Mouse (Mus musculus) neural tube, embryonic 12.5 days (tissue): ENCODE results near the gene Tbxa2r. TPM values are rescaled to one million over a fixed set of nuclear protein-coding genes. Genes with fewer than 3 reads are reported as not detected.

Experiments used
- ATAC-seq: fragments of 200-750 bp; cut with Nextera tagmentation; 2 replicates; pipeline ENCODE4 v1.8.0; 2017; ENCODE audit warnings: low read depth, mild to moderate bottlenecking, moderate TSS enrichment, moderate library complexity; ENCODE audit not compliant: low FRiP score
- H3K27ac ChIP-seq: fragments of 300-500 bp; sonication (generic); 2 replicates; pipeline ENCODE4 v1.5.1; 2016
- H3K27me3 ChIP-seq: fragments of 300-500 bp; sonication (generic); replicated peaks from 2 replicates; pipeline ENCODE4 v1.6.1; 2016; ENCODE audit warnings: mild to moderate bottlenecking
- H3K36me3 ChIP-seq: fragments of 300-500 bp; sonication (generic); 2 replicates; pipeline ENCODE4 v1.6.1; 2016; ENCODE audit warnings: mild to moderate bottlenecking
- H3K4me1 ChIP-seq: fragments of 300-500 bp; sonication (generic); 2 replicates; pipeline ENCODE4 v1.6.1; 2016
- H3K4me2 ChIP-seq: fragments of 300-500 bp; sonication (generic); replicated peaks from 2 replicates; pipeline ENCODE4 v1.6.1; 2016; ENCODE audit warnings: mild to moderate bottlenecking
- H3K4me3 ChIP-seq: fragments of 300-500 bp; sonication (generic); 2 replicates; pipeline ENCODE4 v1.5.1; 2016
- H3K9ac ChIP-seq: fragments of 300-500 bp; sonication (generic); 2 replicates; pipeline ENCODE4 v1.6.1; 2016; ENCODE audit warnings: mild to moderate bottlenecking
- H3K9me3 ChIP-seq: fragments of 300-500 bp; sonication (generic); 2 replicates; pipeline ENCODE4 v1.6.1; 2016; ENCODE audit warnings: mild to moderate bottlenecking
- WGBS: fragments of 180-500 bp; shearing (Covaris S2); methylation state at CpG from one replicate; pipeline ENCODE4 v1.1.7; 2016; 5-methylcytosine and 5-hydroxymethylcytosine counted together
- polyA plus RNA-seq: library from polyadenylated mRNA; unstranded; fragments of >200 nt; fragmentation: Nextera tagmentation; extraction: Ambion mirVana; gene quantifications from 2 replicates; pipeline ENCODE4 v1.2.1, GENCODE M21; 2016

The Tbxa2r gene
- polyA plus RNA-seq, 1 experiment from 2014 or later = 3.8 TPM

DNA sequence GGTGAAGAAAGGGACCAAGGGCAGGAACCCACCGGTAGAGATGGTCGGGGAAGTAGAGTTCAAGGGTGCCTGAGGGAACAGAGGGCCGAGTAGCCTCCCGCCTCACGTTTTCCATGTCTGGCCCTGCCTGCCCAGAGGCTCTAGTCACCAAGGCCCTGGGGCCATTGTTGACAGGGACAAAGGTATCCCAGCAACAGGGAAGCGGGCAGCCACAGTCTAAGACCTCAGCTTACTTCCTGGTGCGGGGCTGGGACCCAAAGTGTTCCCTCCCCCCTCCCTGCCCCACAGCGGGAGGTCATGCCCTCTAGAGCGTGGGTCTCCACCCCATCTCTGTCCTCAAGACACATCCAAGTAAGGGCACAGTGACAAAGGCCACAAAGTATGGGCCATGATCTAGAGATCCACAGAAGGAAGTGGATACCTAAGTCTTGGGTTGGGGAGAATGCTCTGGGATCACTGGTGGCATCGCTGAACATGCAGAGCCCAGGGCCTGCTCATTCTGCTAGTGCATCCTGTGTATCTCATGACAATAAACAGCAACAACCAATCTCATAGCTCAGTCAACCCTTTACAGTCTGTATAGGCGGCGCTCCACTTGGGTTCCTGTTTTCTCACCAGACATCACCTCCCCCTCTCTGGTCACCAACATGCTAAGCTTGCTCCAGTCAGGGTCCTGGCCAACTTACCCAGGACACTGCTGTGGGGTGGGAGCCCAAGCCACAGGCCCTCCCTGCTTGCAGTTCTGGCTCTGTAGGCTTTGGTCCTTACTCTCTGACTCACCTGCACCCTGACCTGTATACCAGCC lies 37.3 kb downstream of the Tbxa2r start, which contains the start of gene 4930404N11Rik:
4930404N11Rik (minus strand) TSS at position 145 of the 805 bp plus-strand sequence.
- H3K4me3 ChIP-seq = no peak within 1 kb of the TSS
- peaks cover 25% of the 10 kb centered on the region for H3K27me3 ChIP-seq
- ATAC-seq = 0 out of 2 replicates have a peak, but pooled peaks have one; percentile 12
- 15% methylated on average over 12 of the region's 12 CpGs for WGBS
- H3K9ac ChIP-seq = no peak within 1 kb of the TSS
- H3K4me2 ChIP-seq = peak within 1 kb of the TSS; percentile 57
- H3K9me3 ChIP-seq = no peaks in the 10 kb centered on the region
- no peak within 1 kb of the TSS for H3K27ac ChIP-seq
- peaks cover 49% of the 10 kb centered on the region for H3K36me3 ChIP-seq
- H3K4me1 ChIP-seq = peaks cover 41% of the 10 kb centered on the region

DNA sequence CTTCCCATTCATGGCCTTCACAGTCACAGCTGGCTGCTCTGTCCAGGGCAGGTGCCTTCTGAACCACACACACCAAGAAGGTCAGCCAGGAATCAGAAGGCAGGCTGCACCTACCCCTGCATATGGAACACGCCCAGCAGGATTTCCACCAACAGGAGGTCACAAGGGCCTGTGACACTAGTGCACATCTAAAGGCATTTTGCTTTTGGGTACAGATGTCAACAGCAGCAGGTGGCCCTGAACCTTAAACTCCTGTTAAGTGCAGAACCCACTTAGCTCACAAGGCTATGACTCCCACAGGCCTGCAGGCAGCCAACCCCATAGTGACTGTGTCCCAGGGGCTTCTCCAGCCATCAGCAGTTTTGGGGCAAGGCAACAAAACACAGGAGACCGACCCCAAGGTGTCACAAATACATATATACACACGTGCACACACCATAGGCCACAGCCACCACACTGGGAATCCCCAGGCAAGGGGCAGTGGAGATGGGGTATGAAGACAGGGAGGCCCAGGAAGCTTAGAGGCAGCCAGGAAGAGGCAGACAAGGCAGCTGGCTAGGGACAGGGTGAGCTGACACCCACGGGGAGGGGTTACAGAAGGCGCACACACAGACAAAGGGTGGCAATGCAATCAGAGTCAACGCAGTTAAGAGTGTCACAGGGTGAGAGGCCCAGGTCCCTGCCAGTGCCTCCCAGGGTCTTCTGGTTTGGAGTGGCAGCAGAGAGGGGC lies 38.1 kb downstream of the Tbxa2r start:
- no peak overlapping the region for H3K9ac ChIP-seq
- H3K27me3 ChIP-seq = peaks cover 25% of the 10 kb centered on the region
- no peaks in the 10 kb centered on the region for H3K9me3 ChIP-seq
- 77% methylated on average over 6 of the region's 6 CpGs for WGBS
- H3K36me3 ChIP-seq = peaks cover 57% of the 10 kb centered on the region
- H3K27ac ChIP-seq = no peak overlapping the region
- H3K4me2 ChIP-seq = no peak overlapping the region
- peaks cover 41% of the 10 kb centered on the region for H3K4me1 ChIP-seq
- H3K4me3 ChIP-seq = no peak overlapping the region
- no peak for ATAC-seq

DNA sequence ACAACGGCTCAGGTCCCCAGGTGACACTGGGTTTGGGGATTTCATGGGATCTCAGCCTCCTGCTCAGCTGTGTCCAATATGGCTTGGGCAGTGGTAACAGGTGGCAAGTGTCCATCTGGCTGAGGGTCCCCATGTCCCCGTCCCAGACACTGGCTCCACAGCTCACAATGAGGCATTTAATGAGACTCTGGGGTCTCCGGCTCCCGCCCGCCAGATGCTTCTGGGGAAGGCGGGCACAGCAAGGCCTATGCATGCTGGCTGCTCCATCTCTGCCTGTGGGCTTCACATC lies 38.6 kb downstream of the Tbxa2r start:
- Histone ChIP-seq H3K27me3 (peaks cover 25% of the 10 kb centered on the region), H3K9ac (no peak overlapping the region), H3K9me3 (no peaks in the 10 kb centered on the region), H3K36me3 (peaks cover 62% of the 10 kb centered on the region), H3K4me2 (no peak overlapping the region), H3K4me3 (no peak overlapping the region), H3K4me1 (peaks cover 41% of the 10 kb centered on the region), H3K27ac (no peak overlapping the region)
- no peak for ATAC-seq
- 67% methylated on average over 6 of the region's 6 CpGs for WGBS

DNA sequence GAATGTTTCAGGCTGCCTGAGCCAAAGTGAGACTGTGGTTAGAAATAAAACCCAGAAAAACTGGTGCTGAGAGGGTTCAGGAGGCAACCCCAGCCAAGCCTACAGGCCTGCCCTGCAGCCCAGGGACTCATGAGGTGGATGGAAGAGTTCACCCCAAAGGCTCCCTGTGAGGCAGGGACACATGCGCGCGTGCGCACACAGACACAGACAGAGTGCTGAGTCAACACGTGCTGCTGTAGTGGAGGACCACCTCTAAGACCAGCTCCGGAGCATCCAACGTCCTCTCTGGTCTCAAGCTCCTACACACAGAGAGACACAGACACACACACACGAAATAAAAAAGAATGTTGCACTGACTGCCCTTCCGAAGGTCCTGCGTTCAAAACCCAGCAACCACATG lies 46.8 kb downstream of the Tbxa2r start:
- 0 out of 2 replicates have a peak, but pooled peaks cover 3% of the 10 kb centered on the region for H3K27me3 ChIP-seq
- no peak overlapping the region for H3K9ac ChIP-seq
- H3K4me2 ChIP-seq = 0 out of 2 replicates have a peak overlapping the region, but pooled peaks have one; percentile 3
- H3K9me3 ChIP-seq = no peaks in the 10 kb centered on the region
- H3K36me3 ChIP-seq = peaks cover 47% of the 10 kb centered on the region
- no peak overlapping the region for H3K27ac ChIP-seq
- H3K4me3 ChIP-seq = no peak overlapping the region
- ATAC-seq = no peak
- peaks cover 20% of the 10 kb centered on the region for H3K4me1 ChIP-seq
- 94% methylated on average over 10 of the region's 10 CpGs for WGBS

DNA sequence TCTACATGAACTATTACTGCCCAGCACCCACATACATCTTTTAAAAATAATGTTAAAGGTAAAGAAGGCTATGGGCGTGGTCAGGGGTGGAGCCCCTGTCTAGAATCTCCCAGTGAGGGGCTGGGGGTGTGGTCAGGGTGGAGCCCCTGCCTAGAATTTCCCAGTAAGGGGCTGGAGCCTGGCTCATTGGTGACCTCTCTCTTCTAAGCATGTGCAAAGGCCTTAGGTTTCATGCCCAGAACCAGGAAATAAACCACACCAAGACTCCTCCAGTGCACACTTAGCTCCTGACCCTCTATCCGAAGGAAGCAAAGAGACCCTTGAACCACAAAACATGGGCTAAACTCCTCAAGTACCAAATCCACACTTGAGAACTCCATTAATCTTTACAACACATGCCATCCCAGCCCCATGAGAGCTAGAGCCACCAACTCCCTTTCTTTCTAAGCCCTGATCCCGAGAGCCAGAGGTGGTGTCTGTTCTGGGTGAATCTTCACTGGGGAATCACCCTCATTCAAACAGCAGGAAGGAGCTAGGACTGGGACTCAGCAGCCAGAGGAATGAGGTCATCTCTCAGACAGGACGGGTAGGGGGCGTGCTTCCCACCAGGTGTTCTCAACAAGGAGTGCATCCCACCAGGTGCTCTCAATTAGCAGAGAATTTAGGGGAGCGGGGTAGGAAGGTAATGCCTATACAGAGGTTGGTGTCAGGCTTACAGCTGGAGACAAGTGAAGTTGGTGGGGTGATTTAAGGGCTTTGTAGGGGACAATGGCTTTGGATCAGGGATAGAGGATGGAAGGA lies 48.2 kb downstream of the Tbxa2r start:
- Histone ChIP-seq H3K27ac (no peak overlapping the region), H3K36me3 (peaks cover 32% of the 10 kb centered on the region), H3K9me3 (no peaks in the 10 kb centered on the region), H3K4me3 (peak overlapping the region; percentile 85), H3K27me3 (0 out of 2 replicates have a peak, but pooled peaks cover 3% of the 10 kb centered on the region), H3K4me1 (peaks cover 20% of the 10 kb centered on the region), H3K4me2 (peak overlapping the region; percentile 84), H3K9ac (peak overlapping the region; percentile 92)
- WGBS = 42% methylated on average over 6 of the region's 6 CpGs
- no peak for ATAC-seq

DNA sequence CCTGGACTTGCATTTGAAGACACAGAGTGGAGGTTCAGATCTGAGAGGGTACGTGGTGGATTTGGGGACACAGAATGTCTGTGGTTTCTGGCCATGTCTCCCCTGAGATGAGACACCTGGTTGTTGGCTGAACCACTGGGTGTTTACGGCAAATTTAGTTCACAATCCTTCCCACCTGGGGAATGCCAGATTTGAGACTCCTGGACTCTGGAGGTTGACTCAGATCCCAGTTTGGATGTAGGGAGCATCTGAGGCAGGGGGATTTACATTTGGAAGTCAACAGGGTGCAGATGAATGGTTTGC lies 48.8 kb downstream of the Tbxa2r start:
- peaks cover 20% of the 10 kb centered on the region for H3K4me1 ChIP-seq
- peak overlapping the region; percentile 92 for H3K9ac ChIP-seq
- no peak for ATAC-seq
- 67% methylated on average over 2 of the region's 2 CpGs for WGBS
- peaks cover 27% of the 10 kb centered on the region for H3K36me3 ChIP-seq
- 0 out of 2 replicates have a peak, but pooled peaks cover 3% of the 10 kb centered on the region for H3K27me3 ChIP-seq
- H3K27ac ChIP-seq = no peak overlapping the region
- H3K9me3 ChIP-seq = no peaks in the 10 kb centered on the region
- H3K4me2 ChIP-seq = peak overlapping the region; percentile 84
- peak overlapping the region; percentile 85 for H3K4me3 ChIP-seq

DNA sequence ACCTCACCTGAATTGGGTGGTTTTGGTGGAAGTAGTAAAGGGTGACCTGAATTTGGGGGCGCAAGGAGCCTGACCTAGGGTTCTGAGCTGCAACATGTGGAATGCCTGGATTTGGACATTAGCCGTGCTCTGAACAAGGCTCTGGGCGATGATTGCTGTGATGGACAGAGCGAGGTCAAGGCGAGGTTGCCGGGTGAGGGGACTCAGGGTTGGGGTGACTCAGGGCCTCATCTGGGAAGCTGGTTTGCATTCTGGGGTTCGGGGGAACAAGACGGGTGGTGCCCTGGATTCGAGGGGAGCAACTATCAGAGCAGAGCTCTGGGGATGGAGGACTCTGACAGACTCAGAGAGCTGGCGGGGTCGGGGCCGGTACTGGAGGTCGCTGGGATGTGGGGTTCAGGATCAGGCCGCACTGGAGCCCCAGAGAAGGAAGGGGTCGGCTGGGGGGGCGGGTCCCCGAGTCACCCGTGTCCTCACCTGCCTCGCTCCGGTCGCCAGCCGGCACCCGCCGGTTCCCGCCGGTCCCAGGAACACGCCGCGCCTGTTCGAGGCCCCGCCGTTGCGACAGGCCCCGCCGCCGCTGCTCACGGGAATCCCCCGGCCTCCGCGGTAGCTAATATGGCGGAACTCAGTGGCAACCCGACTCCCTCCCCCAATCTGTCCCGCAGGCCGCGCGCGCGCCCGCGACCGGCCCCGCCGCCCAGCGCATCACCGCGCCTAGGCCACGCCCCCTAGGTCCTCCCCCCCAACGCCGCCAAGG lies 49.4 kb downstream of the Tbxa2r start, which contains the start of gene Fzr1:
Fzr1 (minus strand) TSS at position 724 of the 760 bp plus-strand sequence.
- H3K4me3 ChIP-seq = peak within 1 kb of the TSS; percentile 85
- 2% methylated on average over 49 of the region's 59 CpGs for WGBS
- peaks cover 20% of the 10 kb centered on the region for H3K4me1 ChIP-seq
- H3K4me2 ChIP-seq = peak within 1 kb of the TSS; percentile 84
- peaks cover 21% of the 10 kb centered on the region for H3K36me3 ChIP-seq
- peak within 1 kb of the TSS; percentile 53 for H3K27ac ChIP-seq
- 0 out of 2 replicates have a peak, but pooled peaks cover 3% of the 10 kb centered on the region for H3K27me3 ChIP-seq
- H3K9ac ChIP-seq = peak within 1 kb of the TSS; percentile 92
- H3K9me3 ChIP-seq = no peaks in the 10 kb centered on the region
- ATAC-seq = peak; percentile 69

DNA sequence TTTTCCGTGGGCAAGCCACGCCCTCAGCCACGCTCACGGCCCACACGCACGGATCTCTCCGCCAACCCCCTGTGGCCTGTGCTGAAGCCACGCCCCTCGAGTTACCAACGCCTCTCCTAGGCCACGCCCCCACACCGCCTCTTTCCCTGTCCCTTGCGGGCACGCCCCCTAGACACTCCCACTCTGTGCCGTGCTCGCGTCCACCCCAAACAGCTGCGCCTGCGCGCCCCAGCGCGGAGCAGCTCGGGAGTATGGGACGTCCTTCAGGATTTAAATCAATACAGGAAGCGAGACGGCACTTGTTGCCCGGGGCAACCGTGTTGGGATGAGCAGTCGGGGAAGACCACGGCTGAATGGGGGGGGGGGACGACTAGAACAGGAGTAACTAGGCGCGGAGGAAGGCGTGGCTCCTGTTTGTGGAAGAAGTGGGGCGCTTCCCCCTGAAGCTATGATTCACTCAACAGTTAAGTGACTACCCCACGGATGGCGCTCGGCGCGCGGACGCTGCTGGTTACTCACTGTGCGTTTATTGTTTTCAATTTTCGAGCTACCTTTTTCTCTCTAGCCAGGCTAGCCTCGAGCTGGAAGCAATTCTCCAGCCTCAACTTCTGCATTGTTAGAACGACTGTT lies 50.1 kb downstream of the Tbxa2r start:
- Histone ChIP-seq H3K4me3 (peak overlapping the region; percentile 85), H3K9me3 (no peaks in the 10 kb centered on the region), H3K4me1 (peaks cover 20% of the 10 kb centered on the region), H3K27me3 (no peaks in the 10 kb centered on the region), H3K27ac (peak overlapping the region; percentile 53), H3K4me2 (peak overlapping the region; percentile 84), H3K36me3 (peaks cover 14% of the 10 kb centered on the region), H3K9ac (peak overlapping the region; percentile 49)
- WGBS = under 1% methylated on average over 46 of the region's 46 CpGs
- ATAC-seq = peak; percentile 98

DNA sequence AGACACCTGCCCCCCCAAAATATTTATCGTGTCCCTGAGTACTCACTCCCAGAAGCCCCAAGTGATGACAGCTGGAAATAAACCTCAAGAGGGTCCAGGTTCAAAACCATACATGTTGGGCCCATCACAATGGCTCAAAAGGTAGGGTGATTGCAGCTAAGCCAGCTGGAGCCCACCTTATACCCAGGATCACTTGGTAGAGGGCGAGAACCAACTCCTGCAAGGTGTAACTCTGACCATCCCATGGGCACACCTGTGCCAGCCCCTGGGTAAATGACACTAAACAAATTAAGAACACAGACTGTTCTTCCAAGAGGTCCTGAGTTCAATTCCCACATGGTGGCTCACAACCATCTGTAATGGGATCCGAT lies 50.6 kb downstream of the Tbxa2r start:
- Histone ChIP-seq H3K27me3 (no peaks in the 10 kb centered on the region), H3K4me1 (peaks cover 20% of the 10 kb centered on the region), H3K4me3 (peak overlapping the region; percentile 85), H3K4me2 (peak overlapping the region; percentile 84), H3K36me3 (peaks cover 9% of the 10 kb centered on the region), H3K9me3 (no peaks in the 10 kb centered on the region), H3K9ac (peak overlapping the region; percentile 49), H3K27ac (peak overlapping the region; percentile 53; the same call in 1 of the 2 replicates)
- ATAC-seq = peak; percentile 9; the same call in 1 of the 2 replicates
- WGBS = 57% methylated on average over 3 of the region's 3 CpGs

DNA sequence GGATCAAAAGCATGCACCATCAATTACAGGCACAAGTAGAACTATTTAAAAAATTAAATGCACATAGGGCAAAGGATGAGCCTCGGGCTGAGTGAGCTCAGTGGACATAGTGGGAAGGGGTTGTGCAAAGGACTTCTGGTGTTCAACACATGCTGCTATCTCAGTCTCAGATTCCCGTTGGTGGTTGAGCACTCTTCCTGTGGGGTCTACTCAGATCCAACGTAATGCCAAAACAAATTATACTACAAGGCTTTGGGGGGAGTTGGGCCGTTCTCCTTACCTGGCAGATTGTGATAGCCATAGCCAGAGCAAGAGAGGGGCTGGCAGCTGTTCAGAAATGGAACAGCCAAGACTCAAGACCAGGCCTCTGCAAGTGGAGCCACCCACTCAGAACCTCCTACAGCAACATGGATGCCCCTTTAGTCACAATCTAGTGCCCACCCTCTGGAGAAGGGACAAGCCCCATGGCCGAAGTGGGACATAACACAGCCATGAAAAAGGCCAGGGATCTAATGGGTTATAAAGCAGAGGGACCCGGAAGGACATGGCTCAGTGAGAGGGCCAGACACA lies 51.4 kb downstream of the Tbxa2r start:
- Histone ChIP-seq H3K4me3 (no peak overlapping the region), H3K9me3 (no peaks in the 10 kb centered on the region)
- 94% methylated on average over 6 of the region's 6 CpGs for WGBS

DNA sequence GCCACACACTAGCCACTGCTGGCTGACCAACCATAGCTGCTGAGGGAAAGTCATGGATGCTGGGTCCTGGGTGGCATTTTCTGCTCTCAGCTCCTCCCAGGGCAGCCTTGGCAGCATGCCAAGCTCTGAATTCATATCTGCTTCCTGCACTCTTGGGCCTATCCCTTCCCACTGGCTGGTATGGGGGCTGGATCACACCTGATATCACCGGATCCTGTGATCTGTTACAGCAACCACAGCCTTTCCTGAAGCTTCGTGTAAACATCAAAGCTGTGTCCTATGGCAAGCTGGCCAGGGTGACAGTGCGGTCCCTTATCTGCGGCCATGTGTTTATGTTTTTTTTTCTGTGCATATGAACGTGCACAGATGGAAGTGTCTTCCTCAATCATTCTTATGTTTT lies 53.5 kb downstream of the Tbxa2r start:
- Histone ChIP-seq H3K27me3 (no peaks in the 10 kb centered on the region), H3K27ac (no peak overlapping the region), H3K4me2 (no peak overlapping the region), H3K36me3 (peaks cover 14% of the 10 kb centered on the region), H3K4me1 (peaks cover 25% of the 10 kb centered on the region), H3K9ac (no peak overlapping the region), H3K4me3 (no peak overlapping the region), H3K9me3 (no peaks in the 10 kb centered on the region)
- ATAC-seq = no peak
- WGBS = 82% methylated on average over 5 of the region's 5 CpGs

More for the DNA sequence above, 51.4 kb downstream of the Tbxa2r start:
- Histone ChIP-seq H3K4me2 (no peak overlapping the region), H3K27me3 (no peaks in the 10 kb centered on the region), H3K27ac (no peak overlapping the region), H3K4me1 (peaks cover 22% of the 10 kb centered on the region), H3K36me3 (peaks cover 5% of the 10 kb centered on the region), H3K9ac (no peak overlapping the region)
- ATAC-seq = no peak
